Mouse (Mus musculus) liver, embryonic 15.5 days (tissue): ENCODE data around the gene Rpia. TPM values are rescaled to one million over a fixed set of nuclear protein-coding genes. Genes with fewer than 3 reads are reported as not detected.
A peak's percentile ranks its signal among the peaks of the same experiment; 100 is the strongest.

Source experiments
- ATAC-seq: fragments of 200-750 bp; cut with Nextera tagmentation; 2 replicates; pipeline ENCODE4 v1.8.0; 2017; ENCODE audit warnings: moderate number of reproducible peaks, mild to moderate bottlenecking, moderate library complexity; ENCODE audit not compliant: insufficient read depth
- H3K27ac ChIP-seq: fragments of 300-500 bp; sonication (generic); replicated peaks from 2 replicates; pipeline ENCODE4 v1.5.1; 2015; ENCODE audit warnings: mild to moderate bottlenecking, inconsistent platforms
- H3K27me3 ChIP-seq: fragments of 300-500 bp; sonication (generic); 2 replicates; pipeline ENCODE4 v1.6.1; 2015; ENCODE audit warnings: mild to moderate bottlenecking, inconsistent platforms
- H3K36me3 ChIP-seq: fragments of 300-500 bp; sonication (generic); replicated peaks from 2 replicates; pipeline ENCODE4 v1.6.1; 2015; ENCODE audit warnings: moderate library complexity, mild to moderate bottlenecking, inconsistent platforms
- H3K4me1 ChIP-seq: fragments of 300-500 bp; sonication (generic); replicated peaks from 2 replicates; pipeline ENCODE4 v1.6.1; 2015; ENCODE audit warnings: inconsistent platforms
- H3K4me2 ChIP-seq: fragments of 300-500 bp; sonication (generic); 2 replicates; pipeline ENCODE4 v1.6.1; 2015; ENCODE audit warnings: moderate library complexity, mild to moderate bottlenecking, inconsistent platforms
- H3K4me3 ChIP-seq: fragments of 300-500 bp; sonication (generic); replicated peaks from 2 replicates; pipeline ENCODE4 v1.5.1; 2015; ENCODE audit warnings: mild to moderate bottlenecking, inconsistent platforms
- H3K9ac ChIP-seq: fragments of 300-500 bp; sonication (generic); 2 replicates; pipeline ENCODE4 v1.6.1; 2015; ENCODE audit warnings: moderate library complexity, mild to moderate bottlenecking, inconsistent platforms
- H3K9me3 ChIP-seq: fragments of 300-500 bp; sonication (generic); replicated peaks from 2 replicates; pipeline ENCODE4 v1.6.1; 2016; ENCODE audit warnings: inconsistent platforms
- WGBS: fragments of 180-500 bp; shearing (Covaris S2); methylation state at CpG from one replicate; pipeline ENCODE4 v1.1.7; 2015; ENCODE audit warnings: mixed read lengths; ENCODE audit not compliant: insufficient replicate concordance; 5-methylcytosine and 5-hydroxymethylcytosine counted together
- polyA plus RNA-seq: library from polyadenylated mRNA; unstranded; fragments of >200 nt; fragmentation: Nextera tagmentation; extraction: Ambion mirVana; gene quantifications from 2 replicates; pipeline ENCODE4 v1.2.1, GENCODE M21; 2015

Rpia gene
- polyA plus RNA-seq, 1 experiment from 2014 or later: 2.9 TPM

GRCm38 (mm10) chr6:70805267-70805666 lies 13.2 kb upstream of the Rpia start:
- ATAC-seq: peak; percentile 62
- no peaks in the 10 kb centered on the region for H3K36me3 ChIP-seq
- no peaks in the 10 kb centered on the region for H3K9me3 ChIP-seq
- H3K9ac ChIP-seq: no peak overlapping the region
- peaks cover 10% of the 10 kb centered on the region; the same call in 1 of the 2 replicates for H3K27me3 ChIP-seq
- H3K27ac ChIP-seq: peak overlapping the region; percentile 49; the same call in 1 of the 2 replicates
- peaks cover 18% of the 10 kb centered on the region for H3K4me1 ChIP-seq
- 8% methylated on average over 7 of the region's 7 CpGs for WGBS
- H3K4me2 ChIP-seq: peak overlapping the region; percentile 74
- peak overlapping the region; percentile 39 for H3K4me3 ChIP-seq

- Histone ChIP-seq H3K27ac (peak overlapping the region; percentile 49; the same call in 1 of the 2 replicates), H3K9ac (no peak overlapping the region), H3K4me2 (peak overlapping the region; percentile 74), H3K36me3 (no peaks in the 10 kb centered on the region), H3K4me3 (peak overlapping the region; percentile 39; the same call in 1 of the 2 replicates), H3K4me1 (peaks cover 18% of the 10 kb centered on the region), H3K27me3 (peaks cover 10% of the 10 kb centered on the region; the same call in 1 of the 2 replicates), H3K9me3 (no peaks in the 10 kb centered on the region)
- 22% methylated on average over 3 of the region's 3 CpGs for WGBS
- no peak for ATAC-seq
Measured at GRCm38 (mm10) chr6:70804632-70805031, 12.6 kb upstream of the Rpia start.

- Histone ChIP-seq H3K9ac (no peak overlapping the region), H3K4me1 (peaks cover 43% of the 10 kb centered on the region), H3K27me3 (peaks cover 4% of the 10 kb centered on the region; the same call in 1 of the 2 replicates), H3K4me2 (peak overlapping the region; percentile 12; the same call in 1 of the 2 replicates), H3K27ac (peak overlapping the region; percentile 38; the same call in 1 of the 2 replicates), H3K9me3 (no peaks in the 10 kb centered on the region), H3K4me3 (no peak overlapping the region), H3K36me3 (no peaks in the 10 kb centered on the region)
- ATAC-seq: peak; percentile 69
- 8% methylated on average over 9 of the region's 9 CpGs for WGBS
Measured at GRCm38 (mm10) chr6:70797581-70798251, 5.7 kb upstream of the Rpia start.

DNA sequence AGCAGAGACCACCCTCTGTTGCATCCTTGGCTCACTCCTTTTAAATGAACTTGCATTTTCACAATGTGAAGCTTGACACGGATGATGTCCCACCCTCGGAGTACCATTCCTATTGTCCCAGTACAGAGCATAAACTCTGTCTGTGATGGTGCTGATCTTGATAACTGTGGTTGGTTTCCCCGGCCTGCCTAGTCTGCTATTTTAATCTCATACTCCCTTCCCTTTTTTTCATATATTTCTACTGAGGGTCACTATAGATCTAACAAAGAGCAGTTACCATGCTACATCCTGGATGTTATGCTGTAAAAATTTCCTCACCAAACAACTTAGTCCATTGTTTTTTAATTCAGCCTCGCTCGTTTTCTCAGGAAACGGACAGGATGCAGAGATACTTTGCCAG lies 4.9 kb upstream of the Rpia start:
- no peak overlapping the region for H3K4me2 ChIP-seq
- no peak for ATAC-seq
- no peak overlapping the region for H3K4me3 ChIP-seq
- H3K9ac ChIP-seq: no peak overlapping the region
- no peaks in the 10 kb centered on the region for H3K27me3 ChIP-seq
- peak overlapping the region; percentile 38; the same call in 1 of the 2 replicates for H3K27ac ChIP-seq
- no peaks in the 10 kb centered on the region for H3K9me3 ChIP-seq
- no peaks in the 10 kb centered on the region for H3K36me3 ChIP-seq
- H3K4me1 ChIP-seq: peaks cover 45% of the 10 kb centered on the region
- WGBS: 40% methylated on average over 6 of the region's 6 CpGs

GRCm38 (mm10) chr6:70792644-70793043 lies 612 bp upstream of the Rpia start:
- Histone ChIP-seq H3K36me3 (peaks cover 14% of the 10 kb centered on the region), H3K4me1 (peaks cover 72% of the 10 kb centered on the region), H3K27me3 (no peaks in the 10 kb centered on the region), H3K9ac (peak overlapping the region; percentile 60), H3K27ac (peak overlapping the region; percentile 64), H3K9me3 (no peaks in the 10 kb centered on the region), H3K4me2 (peak overlapping the region; percentile 88), H3K4me3 (peak overlapping the region; percentile 77)
- no peak; the same call in 1 of the 2 replicates for ATAC-seq
- WGBS: 10% methylated on average over 8 of the region's 8 CpGs

DNA sequence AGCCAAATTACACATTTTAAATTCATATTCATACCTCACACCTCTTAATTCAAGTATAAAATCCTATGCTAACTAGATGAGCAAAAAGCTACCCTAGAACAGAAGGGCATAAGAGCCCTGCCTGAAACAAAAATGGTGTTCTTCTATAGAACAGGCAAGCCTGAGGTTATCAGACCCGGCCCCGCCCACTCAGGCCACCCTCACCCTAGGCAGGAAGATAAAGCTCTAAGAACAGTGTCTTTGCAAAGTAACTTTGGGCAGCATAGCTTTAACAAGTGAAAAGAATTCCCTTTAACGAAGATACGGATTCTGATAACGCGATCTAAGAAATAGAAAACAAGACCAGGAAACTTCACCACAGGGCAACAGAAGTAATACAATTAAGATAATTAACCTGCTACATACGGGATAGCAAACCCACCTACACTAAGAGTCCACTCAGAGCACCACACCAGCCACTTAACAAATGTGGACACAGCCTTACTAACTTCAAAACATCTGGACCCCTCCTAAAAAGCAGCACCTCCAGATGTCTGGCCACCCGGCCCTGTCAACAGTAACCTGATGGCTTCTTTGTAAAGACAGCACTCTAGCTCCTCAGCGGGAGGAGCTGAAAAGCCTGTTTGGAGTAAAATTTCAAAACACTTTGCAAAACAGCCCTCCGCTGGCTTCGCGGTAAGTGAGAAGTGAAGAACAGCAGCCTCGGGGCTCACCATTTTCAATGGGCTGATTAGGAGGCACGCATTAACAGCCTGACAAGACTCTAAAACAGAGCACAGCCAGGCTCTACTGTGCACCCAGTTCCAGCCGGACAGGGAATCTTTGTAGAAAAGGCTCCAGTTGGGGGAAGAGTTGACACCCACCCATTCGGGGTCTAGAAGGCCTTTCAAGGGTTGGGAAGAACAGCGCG lies 925 bp downstream of the Rpia start:
- Histone ChIP-seq H3K36me3 (peaks cover 20% of the 10 kb centered on the region), H3K27ac (peak overlapping the region; percentile 91), H3K4me3 (peak overlapping the region; percentile 77), H3K4me1 (peaks cover 69% of the 10 kb centered on the region), H3K4me2 (peak overlapping the region; percentile 88), H3K9me3 (no peaks in the 10 kb centered on the region), H3K27me3 (no peaks in the 10 kb centered on the region), H3K9ac (peak overlapping the region; percentile 78)
- ATAC-seq: peak; percentile 35
- WGBS: under 1% methylated on average over 18 of the region's 18 CpGs

GRCm38 (mm10) chr6:70790034-70790650 lies 1.9 kb downstream of the Rpia start:
- Histone ChIP-seq H3K27me3 (no peaks in the 10 kb centered on the region), H3K4me3 (peak overlapping the region; percentile 77), H3K9me3 (no peaks in the 10 kb centered on the region), H3K36me3 (peaks cover 25% of the 10 kb centered on the region), H3K27ac (peak overlapping the region; percentile 91), H3K4me2 (peak overlapping the region; percentile 88), H3K9ac (peak overlapping the region; percentile 78), H3K4me1 (peaks cover 67% of the 10 kb centered on the region)
- 20% methylated on average over 9 of the region's 9 CpGs for WGBS
- ATAC-seq: peak; percentile 10

DNA sequence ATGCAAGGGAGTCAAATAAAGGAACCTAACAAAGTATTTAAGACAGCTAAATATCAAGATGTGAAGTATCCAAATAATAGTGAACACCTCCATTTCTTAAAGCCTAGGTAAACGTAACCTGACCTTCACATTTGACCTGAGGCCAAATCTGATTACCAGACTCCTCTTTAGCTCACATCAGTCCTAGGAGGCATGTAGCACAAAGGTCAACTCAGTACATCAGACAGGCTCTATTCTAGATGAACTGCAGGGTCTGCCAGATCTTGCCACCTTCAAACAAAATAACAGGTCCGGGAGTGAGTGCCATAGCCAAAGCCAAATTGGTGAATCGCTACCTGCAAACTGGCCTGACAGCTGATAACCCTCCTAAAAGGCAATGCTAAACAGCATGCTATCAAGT lies 2.9 kb downstream of the Rpia start:
- peaks cover 70% of the 10 kb centered on the region for H3K4me1 ChIP-seq
- peak overlapping the region; percentile 88 for H3K4me2 ChIP-seq
- 74% methylated on average over 3 of the region's 3 CpGs for WGBS

GRCm38 (mm10) chr6:70787524-70787923 lies 4.5 kb downstream of the Rpia start:
- no peak for ATAC-seq
- H3K4me2 ChIP-seq: peak overlapping the region; percentile 88
- no peak overlapping the region for H3K9ac ChIP-seq
- H3K4me1 ChIP-seq: peaks cover 54% of the 10 kb centered on the region
- H3K9me3 ChIP-seq: no peaks in the 10 kb centered on the region
- no peak overlapping the region for H3K27ac ChIP-seq
- H3K27me3 ChIP-seq: no peaks in the 10 kb centered on the region
- no peak overlapping the region for H3K4me3 ChIP-seq
- WGBS: 40% methylated on average over 2 of the region's 2 CpGs
- H3K36me3 ChIP-seq: peaks cover 47% of the 10 kb centered on the region

More for the DNA sequence above, 2.9 kb downstream of the Rpia start:
- Histone ChIP-seq H3K27ac (peak overlapping the region; percentile 91; the same call in 1 of the 2 replicates), H3K36me3 (peaks cover 34% of the 10 kb centered on the region), H3K4me3 (peak overlapping the region; percentile 77), H3K27me3 (no peaks in the 10 kb centered on the region), H3K9me3 (no peaks in the 10 kb centered on the region), H3K9ac (peak overlapping the region; percentile 78; the same call in 1 of the 2 replicates)
- ATAC-seq: no peak

GRCm38 (mm10) chr6:70785852-70786251 lies 6.2 kb downstream of the Rpia start:
- Histone ChIP-seq H3K4me2 (no peak overlapping the region), H3K27ac (no peak overlapping the region), H3K27me3 (no peaks in the 10 kb centered on the region), H3K36me3 (peaks cover 51% of the 10 kb centered on the region), H3K4me1 (peaks cover 52% of the 10 kb centered on the region), H3K4me3 (no peak overlapping the region), H3K9me3 (no peaks in the 10 kb centered on the region), H3K9ac (no peak overlapping the region)
- WGBS: 62% methylated on average over 3 of the region's 3 CpGs
- no peak for ATAC-seq
